Mouse (Mus musculus) MEL (cell line): ENCODE data around the gene Lims1. TPM values are rescaled to one million over a fixed set of nuclear protein-coding genes. Genes with fewer than 3 reads are reported as not detected.

Experiments
- DNase-seq: peaks from one replicate; pipeline ENCODE4 v3.0.0; 2011; ENCODE audit warnings: low read depth, low spot score
- H3K27ac ChIP-seq: 2 replicates; pipeline ENCODE4 v1.5.1; 2012; ENCODE audit warnings: low read depth, mild to moderate bottlenecking, control low read depth, low read length, moderate library complexity; ENCODE audit not compliant: control insufficient read depth
- H3K27me3 ChIP-seq, 2 experiments: fragments of 150-350 bp in 1 of 2; sonication (generic) in 1 of 2; 2 replicates each; pipeline ENCODE4 v1.6.1; 2012; ENCODE audit warnings: low read length in 2 of 2, mild to moderate bottlenecking in 2 of 2, improper control_type of control experiment in 1 of 2, moderate library complexity in 1 of 2; ENCODE audit not compliant: insufficient read depth in 2 of 2, control insufficient read depth in 1 of 2
- H3K36me3 ChIP-seq, 2 experiments: 2 replicates each; pipeline ENCODE4 v1.6.1; 2012 to 2014; ENCODE audit warnings: low read length in 2 of 2, improper control_type of control experiment in 1 of 2, inconsistent platforms in 1 of 2, mild to moderate bottlenecking in 1 of 2; ENCODE audit not compliant: insufficient read depth in 2 of 2, control insufficient read depth in 1 of 2
- H3K4me1 ChIP-seq, 2 experiments: fragments of 150-350 bp in 1 of 2; sonication (generic) in 1 of 2; 2 replicates each; pipeline ENCODE4 v1.6.1; 2012; ENCODE audit warnings: low read length in 2 of 2, improper control_type of control experiment in 1 of 2, mild to moderate bottlenecking in 1 of 2; ENCODE audit not compliant: insufficient read depth in 2 of 2, control insufficient read depth in 1 of 2
- H3K4me3 ChIP-seq, 2 experiments: fragments of 150-350 bp in 1 of 2; sonication (generic) in 1 of 2; 2 replicates each; pipeline ENCODE4 v1.5.1; 2012; ENCODE audit warnings: low read depth in 2 of 2, low read length in 2 of 2, mild to moderate bottlenecking in 2 of 2, moderate library complexity in 2 of 2, control low read depth in 1 of 2, improper control_type of control experiment in 1 of 2; ENCODE audit not compliant: control insufficient read depth in 1 of 2, insufficient read depth in 1 of 2
- H3K79me2 ChIP-seq: 2 replicates; pipeline ENCODE4 v1.6.1; 2012; ENCODE audit warnings: mild to moderate bottlenecking, low read length, moderate library complexity; ENCODE audit not compliant: control insufficient read depth, poor library complexity, insufficient read depth
- H3K9ac ChIP-seq: 2 replicates; pipeline ENCODE4 v1.6.1; 2012; ENCODE audit warnings: low read depth, mild to moderate bottlenecking, control low read depth, low read length, moderate library complexity; ENCODE audit not compliant: control insufficient read depth, poor library complexity, severe bottlenecking
- H3K9me3 ChIP-seq: fragments of 150-350 bp; sonication (generic); replicated peaks from 2 replicates; pipeline ENCODE4 v1.6.1; 2012; ENCODE audit warnings: mild to moderate bottlenecking, low read length, improper control_type of control experiment, moderate library complexity; ENCODE audit not compliant: insufficient read depth
- BHLHE40 ChIP-seq: IDR thresholded peaks from 2 replicates; pipeline ENCODE4 v1.6.1; 2012; ENCODE audit warnings: low read depth, mild to moderate bottlenecking, inconsistent platforms, low read length, improper control_type of control experiment, borderline replicate concordance
- CHD1 ChIP-seq: IDR thresholded peaks from 2 replicates; pipeline ENCODE4 v1.6.1; 2012; ENCODE audit warnings: low read depth, mild to moderate bottlenecking, inconsistent platforms, low read length, improper control_type of control experiment
- CHD2 ChIP-seq: IDR thresholded peaks from 2 replicates; pipeline ENCODE4 v1.6.1; 2011; ENCODE audit warnings: low read length, improper control_type of control experiment
- CTCF ChIP-seq, 3 experiments: IDR thresholded peaks in 2 of 3; conservative IDR thresholded peaks in 1 of 3; 2 replicates each; pipeline ENCODE4 v1.5.1; 2011 to 2012; ENCODE audit warnings: low read length in 3 of 3, low read depth in 2 of 3, mild to moderate bottlenecking in 2 of 3, improper control_type of control experiment in 1 of 3, inconsistent platforms in 1 of 3, mixed read lengths in 1 of 3, moderate library complexity in 1 of 3; ENCODE audit not compliant: control insufficient read depth in 1 of 3, insufficient read depth in 1 of 3, poor library complexity in 1 of 3, severe bottlenecking in 1 of 3
- E2F4 ChIP-seq: IDR thresholded peaks from 2 replicates; pipeline ENCODE4 v1.6.1; 2011; ENCODE audit warnings: low read depth, low read length, improper control_type of control experiment, borderline replicate concordance
- ELF1 ChIP-seq: IDR thresholded peaks from 2 replicates; pipeline ENCODE4 v1.6.1; 2014; ENCODE audit warnings: low read depth, mild to moderate bottlenecking, inconsistent platforms, low read length, improper control_type of control experiment, moderate library complexity
- EP300 ChIP-seq, 2 experiments: IDR thresholded peaks; 2 replicates each; pipeline ENCODE4 v1.6.1; 2011; ENCODE audit warnings: improper control_type of control experiment in 2 of 2, low read length in 2 of 2, low read depth in 1 of 2, mild to moderate bottlenecking in 1 of 2
- ETS1 ChIP-seq: IDR thresholded peaks from 2 replicates; pipeline ENCODE4 v1.6.1; 2012; ENCODE audit warnings: low read depth, mild to moderate bottlenecking, inconsistent platforms, low read length, improper control_type of control experiment, moderate library complexity
- GATA1 ChIP-seq: IDR thresholded peaks from 2 replicates; pipeline ENCODE4 v1.6.1; 2011; ENCODE audit warnings: low read depth, low read length, improper control_type of control experiment
- HCFC1 ChIP-seq: IDR thresholded peaks from 2 replicates; pipeline ENCODE4 v1.6.1; 2012; ENCODE audit warnings: low read depth, mild to moderate bottlenecking, inconsistent platforms, low read length, improper control_type of control experiment, moderate library complexity
- JUND ChIP-seq: IDR thresholded peaks from 2 replicates; pipeline ENCODE4 v1.6.1; 2011; ENCODE audit warnings: low read depth, mild to moderate bottlenecking, improper control_type of control experiment, low read length
- MAZ ChIP-seq: IDR thresholded peaks from 2 replicates; pipeline ENCODE4 v1.6.1; 2012; ENCODE audit warnings: low read depth, mild to moderate bottlenecking, inconsistent platforms, low read length, improper control_type of control experiment
- MEF2A ChIP-seq: IDR thresholded peaks from 2 replicates; pipeline ENCODE4 v1.6.1; 2014; ENCODE audit warnings: low read depth, mild to moderate bottlenecking, inconsistent platforms, low read length, improper control_type of control experiment; ENCODE audit not compliant: poor library complexity, insufficient replicate concordance, severe bottlenecking; ENCODE audit errors: extremely low read depth
- MYB ChIP-seq: IDR thresholded peaks from 2 replicates; pipeline ENCODE4 v1.6.1; 2011; ENCODE audit warnings: mild to moderate bottlenecking, low read depth, low read length, improper control_type of control experiment
- NELFE ChIP-seq: IDR thresholded peaks from 2 replicates; pipeline ENCODE4 v1.6.1; 2011; ENCODE audit warnings: low read depth, low read length, improper control_type of control experiment
- POLR2A ChIP-seq, 2 experiments: IDR thresholded peaks; 2 replicates each; pipeline ENCODE4 v1.6.1; 2011 to 2012; ENCODE audit warnings: low read length in 2 of 2, mild to moderate bottlenecking in 2 of 2, control low read depth in 1 of 2, improper control_type of control experiment in 1 of 2, low read depth in 1 of 2, moderate library complexity in 1 of 2; ENCODE audit not compliant: control insufficient read depth in 1 of 2, insufficient read depth in 1 of 2, poor library complexity in 1 of 2
- POLR2AphosphoS2 ChIP-seq: IDR thresholded peaks from 2 replicates; pipeline ENCODE4 v1.6.1; 2011; ENCODE audit warnings: low read length, improper control_type of control experiment
- POLR2AphosphoS5 ChIP-seq: IDR thresholded peaks from 2 replicates; pipeline ENCODE4 v1.6.1; 2012; ENCODE audit warnings: low read depth, borderline replicate concordance, mild to moderate bottlenecking, inconsistent platforms, low read length, moderate library complexity, mixed read lengths
- RCOR1 ChIP-seq: IDR thresholded peaks from 2 replicates; pipeline ENCODE4 v1.6.1; 2012; ENCODE audit warnings: low read depth, mild to moderate bottlenecking, inconsistent platforms, low read length, improper control_type of control experiment
- SIN3A ChIP-seq: IDR thresholded peaks from 2 replicates; pipeline ENCODE4 v1.6.1; 2012; ENCODE audit warnings: low read length, improper control_type of control experiment, inconsistent platforms
- SMC3 ChIP-seq: IDR thresholded peaks from 2 replicates; pipeline ENCODE4 v1.6.1; 2011; ENCODE audit warnings: low read depth, low read length, improper control_type of control experiment
- TAL1 ChIP-seq: IDR thresholded peaks from 2 replicates; pipeline ENCODE4 v1.6.1; 2012; ENCODE audit warnings: mild to moderate bottlenecking, inconsistent platforms, low read length, moderate library complexity, mixed read lengths
- TBP ChIP-seq: IDR thresholded peaks from 2 replicates; pipeline ENCODE4 v1.8.0; 2011; ENCODE audit warnings: low read depth, low read length, improper control_type of control experiment
- TCF12 ChIP-seq: IDR thresholded peaks from 2 replicates; pipeline ENCODE4 v1.6.1; 2014; ENCODE audit warnings: low read depth, mild to moderate bottlenecking, inconsistent platforms, low read length, improper control_type of control experiment, moderate library complexity
- UBTF ChIP-seq: IDR thresholded peaks from 2 replicates; pipeline ENCODE4 v1.6.1; 2012; ENCODE audit warnings: low read depth, mild to moderate bottlenecking, inconsistent platforms, low read length, improper control_type of control experiment, moderate library complexity, borderline replicate concordance; ENCODE audit not compliant: insufficient read depth
- USF2 ChIP-seq, 2 experiments: IDR thresholded peaks; 2 replicates each; pipeline ENCODE4 v1.6.1; 2011 to 2012; ENCODE audit warnings: improper control_type of control experiment in 2 of 2, low read length in 2 of 2, borderline replicate concordance in 1 of 2, inconsistent platforms in 1 of 2, low read depth in 1 of 2, mild to moderate bottlenecking in 1 of 2; ENCODE audit not compliant: insufficient read depth in 1 of 2
- ZC3H11A ChIP-seq: IDR thresholded peaks from 2 replicates; pipeline ENCODE4 v1.6.1; 2012; ENCODE audit warnings: low read depth, mild to moderate bottlenecking, inconsistent platforms, low read length, improper control_type of control experiment
- ZKSCAN1 ChIP-seq: IDR thresholded peaks from 2 replicates; pipeline ENCODE4 v1.6.1; 2012; ENCODE audit warnings: low read depth, mild to moderate bottlenecking, inconsistent platforms, low read length, improper control_type of control experiment, moderate library complexity
- ZMIZ1 ChIP-seq: IDR thresholded peaks from 2 replicates; pipeline ENCODE4 v1.6.1; 2012; ENCODE audit warnings: low read depth, mild to moderate bottlenecking, inconsistent platforms, low read length, improper control_type of control experiment, moderate library complexity
- ZNF384 ChIP-seq: IDR thresholded peaks from 2 replicates; pipeline ENCODE4 v1.6.1; 2012; ENCODE audit warnings: low read depth, mild to moderate bottlenecking, inconsistent platforms, low read length, improper control_type of control experiment
- polyA plus RNA-seq, 2 experiments: library from polyadenylated mRNA; stranded (reverse) in 1 of 2; unstranded in 1 of 2; fragments of >175 nt in 1 of 2; fragments of >200 nt in 1 of 2; gene quantifications; 2 replicates each; pipeline versions ENCODE4 v1.2.1 to v1.2.4; 2012; ENCODE audit warnings: low replicate concordance in 2 of 2, low read depth in 1 of 2; ENCODE audit not compliant: insufficient read length in 2 of 2, insufficient read depth in 1 of 2, missing spikeins in 1 of 2
- total RNA-seq: library from RNA; depleted of rRNA; stranded (reverse); fragments of 300-350 nt; gene quantifications from 2 replicates; pipeline ENCODE4 v1.2.3, GENCODE M21; 2012

Gene Lims1
- total and polyA plus RNA-seq, 3 experiments, result 24.9 to 28.5 TPM; not detected in 1

DNA sequence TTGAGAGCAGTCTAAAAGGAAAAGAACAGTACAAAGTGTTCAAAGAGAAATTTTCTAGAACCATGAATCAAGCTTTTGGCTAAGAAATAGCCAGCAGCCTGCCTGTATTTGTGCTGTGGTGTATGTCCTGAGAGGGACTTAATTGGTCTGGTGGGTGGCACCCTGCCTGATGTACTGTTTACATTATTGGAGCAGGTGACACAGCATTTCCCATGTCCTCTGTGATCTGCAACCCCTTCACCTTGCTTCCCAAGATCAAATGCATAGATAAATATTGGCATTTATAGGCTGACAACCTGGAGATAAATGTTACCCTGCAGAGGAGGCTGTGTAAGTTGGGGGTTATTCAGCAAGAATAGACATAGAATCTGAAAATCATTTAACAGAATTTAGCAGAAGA is 47.3 kb downstream of the Lims1 start:
- Histone ChIP-seq H3K36me3 (peaks cover 0 to 45% of the 10 kb centered on the region in 2 experiments; a peak in 2 of 4 replicates), H3K4me3 (0 out of 4 replicates have a peak overlapping the region, but pooled peaks of 1 of the 2 experiments have one; percentile 4), H3K79me2 (peaks cover 12% of the 10 kb centered on the region), H3K9ac (peak overlapping the region; percentile 31), H3K4me1 (peaks cover 25 to 30% of the 10 kb centered on the region in 2 experiments), H3K27me3 (no peaks in the 10 kb centered on the region), H3K9me3 (no peaks in the 10 kb centered on the region), H3K27ac (peak overlapping the region; percentile 85)
- DNase-seq, result no peak
- TF ChIP-seq EP300 (IDR thresholded peaks at IDR 0.05; ENCODE audit: low read depth in 1 of 2, low read length in 2 of 2) (peak in 1 of 2 experiments; percentile 32; a peak in 1 of 4 replicates), GATA1 (peak; percentile 41), TCF12 (0 out of 2 replicates have a peak, but pooled peaks have one; percentile 4), CHD2 (no peak), ETS1 (peak; percentile 35; the same call in 1 of the 2 replicates), CHD1 (0 out of 2 replicates have a peak, but pooled peaks have one; percentile 25)

DNA sequence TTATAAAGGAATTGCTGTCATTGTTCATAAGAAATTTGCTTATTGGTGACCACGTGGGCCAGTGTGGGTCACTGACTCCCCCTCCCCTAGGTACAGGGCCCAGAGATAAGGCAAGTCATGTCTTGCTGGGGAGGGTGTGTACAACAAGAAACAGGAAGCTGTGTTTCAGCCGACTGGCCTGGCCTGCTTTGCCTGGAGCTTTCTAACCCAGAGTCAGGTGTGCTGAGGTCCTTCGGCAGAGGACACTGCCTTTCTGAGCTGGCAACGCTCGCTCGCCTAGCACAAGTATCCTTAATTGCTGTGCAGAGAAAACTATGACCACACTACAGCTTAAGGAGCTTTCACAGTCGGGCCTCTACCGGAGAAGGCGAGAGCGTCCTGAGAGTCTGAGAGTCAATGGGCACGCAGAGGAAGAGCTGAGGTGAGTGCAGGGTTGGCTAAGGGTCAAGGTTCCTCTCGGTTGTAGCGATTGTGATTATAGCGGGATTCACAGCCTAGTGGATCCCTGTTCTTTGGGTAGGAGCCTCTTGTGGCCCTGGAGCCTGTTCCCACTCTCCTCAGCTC is 48.1 kb downstream of the Lims1 start:
- peaks cover 14% of the 10 kb centered on the region for H3K79me2 ChIP-seq
- peaks cover 23 to 30% of the 10 kb centered on the region in 2 experiments for H3K4me1 ChIP-seq
- no peaks in the 10 kb centered on the region for H3K9me3 ChIP-seq
- peaks cover 0 to 45% of the 10 kb centered on the region in 2 experiments; a peak in 2 of 4 replicates for H3K36me3 ChIP-seq
- peak overlapping the region; percentile 73 to 98 for H3K4me3 ChIP-seq
- H3K9ac ChIP-seq, result peak overlapping the region; percentile 76
- H3K27ac ChIP-seq, result peak overlapping the region; percentile 85
- peak; percentile 86 for DNase-seq
- H3K27me3 ChIP-seq, result no peaks in the 10 kb centered on the region
- 0 out of 2 replicates have a peak, but pooled peaks have one; percentile 16 for TF ChIP-seq TBP
- no peak for TF ChIP-seq POLR2AphosphoS2
- no peak for TF ChIP-seq ZNF384
- TF ChIP-seq MEF2A, result no peak
- peak; percentile 92 for TF ChIP-seq GATA1
- TF ChIP-seq ELF1, result peak; percentile 65
- TF ChIP-seq POLR2A (IDR thresholded peaks at IDR 0.05; ENCODE audit: control insufficient read depth in 1 of 2, insufficient read depth in 1 of 2, low read depth in 1 of 2, low read length in 2 of 2, poor library complexity in 1 of 2), result peak in 1 of 2 experiments; percentile 55; a peak in 1 of 4 replicates
- TF ChIP-seq ZKSCAN1, result no peak
- TF ChIP-seq CHD2, result no peak
- TF ChIP-seq MAZ, result peak; percentile 92
- TF ChIP-seq ZMIZ1, result no peak
- no peak for TF ChIP-seq E2F4
- TF ChIP-seq HCFC1, result no peak
- peak; percentile 44; the same call in 1 of the 2 replicates for TF ChIP-seq TCF12
- TF ChIP-seq ETS1, result peak; percentile 79
- no peak for TF ChIP-seq SMC3
- no peak for TF ChIP-seq JUND
- TF ChIP-seq USF2 (IDR thresholded peaks at IDR 0.05; ENCODE audit: borderline replicate concordance in 1 of 2, insufficient read depth in 1 of 2, low read depth in 1 of 2, low read length in 2 of 2), result peak in 1 of 2 experiments; percentile 60; a peak in 1 of 4 replicates
- TF ChIP-seq MYB, result no peak
- TF ChIP-seq RCOR1, result no peak
- TF ChIP-seq TAL1, result peak; percentile 29
- TF ChIP-seq POLR2AphosphoS5, result no peak
- no peak for TF ChIP-seq CTCF (IDR thresholded peaks at IDR 0.05 in 2 of 3, conservative IDR thresholded peaks at IDR 0.05 in 1 of 3; ENCODE audit: control insufficient read depth in 1 of 3, insufficient read depth in 1 of 3, low read depth in 2 of 3, low read length in 3 of 3, poor library complexity in 1 of 3, severe bottlenecking in 1 of 3)
- no peak for TF ChIP-seq NELFE
- TF ChIP-seq SIN3A, result peak; percentile 71
- no peak for TF ChIP-seq ZC3H11A
- TF ChIP-seq BHLHE40, result no peak
- TF ChIP-seq UBTF, result no peak
